Mouse (Mus musculus) lung, embryonic 15.5 days (tissue): ENCODE results near the gene Ccdc40. TPM values are rescaled to one million over a fixed set of nuclear protein-coding genes. Genes with fewer than 3 reads are reported as not detected.

Experiments
- ATAC-seq: fragments of 200-750 bp; cut with Nextera tagmentation; 2 replicates; pipeline ENCODE4 v1.8.0; 2017; ENCODE audit warnings: moderate number of reproducible peaks, borderline replicate concordance; ENCODE audit not compliant: low FRiP score, low TSS enrichment; ENCODE audit errors: extremely low read depth
- H3K27ac ChIP-seq: fragments of 300-500 bp; sonication (generic); 2 replicates; pipeline ENCODE4 v1.5.1; 2015; ENCODE audit warnings: moderate library complexity, mild to moderate bottlenecking, inconsistent platforms
- H3K27me3 ChIP-seq: fragments of 300-500 bp; sonication (generic); 2 replicates; pipeline ENCODE4 v1.6.1; 2015; ENCODE audit warnings: inconsistent platforms
- H3K36me3 ChIP-seq: fragments of 300-500 bp; sonication (generic); 2 replicates; pipeline ENCODE4 v1.6.1; 2015; ENCODE audit warnings: inconsistent platforms
- H3K4me1 ChIP-seq: fragments of 300-500 bp; sonication (generic); 2 replicates; pipeline ENCODE4 v1.6.1; 2015; ENCODE audit warnings: inconsistent platforms
- H3K4me2 ChIP-seq: fragments of 300-500 bp; sonication (generic); 2 replicates; pipeline ENCODE4 v1.6.1; 2015; ENCODE audit warnings: inconsistent platforms, mild to moderate bottlenecking, moderate library complexity
- H3K4me3 ChIP-seq: fragments of 300-500 bp; sonication (generic); 2 replicates; pipeline ENCODE4 v1.5.1; 2015; ENCODE audit warnings: mild to moderate bottlenecking, inconsistent platforms
- H3K9ac ChIP-seq: fragments of 300-500 bp; sonication (generic); 2 replicates; pipeline ENCODE4 v1.6.1; 2015; ENCODE audit warnings: inconsistent platforms
- H3K9me3 ChIP-seq: fragments of 300-500 bp; sonication (generic); 2 replicates; pipeline ENCODE4 v1.6.1; 2016; ENCODE audit warnings: inconsistent platforms
- WGBS: fragments of 180-500 bp; shearing (Covaris S2); methylation state at CpG from one replicate; pipeline ENCODE4 v1.1.7; 2015; 5-methylcytosine and 5-hydroxymethylcytosine counted together
- polyA plus RNA-seq: library from polyadenylated mRNA; unstranded; fragments of >200 nt; fragmentation: Nextera tagmentation; extraction: Ambion mirVana; gene quantifications from 2 replicates; pipeline ENCODE4 v1.2.1, GENCODE M21; 2015

The Ccdc40 gene
- polyA plus RNA-seq: 4.9 and 5.7 TPM in 2 replicates

DNA sequence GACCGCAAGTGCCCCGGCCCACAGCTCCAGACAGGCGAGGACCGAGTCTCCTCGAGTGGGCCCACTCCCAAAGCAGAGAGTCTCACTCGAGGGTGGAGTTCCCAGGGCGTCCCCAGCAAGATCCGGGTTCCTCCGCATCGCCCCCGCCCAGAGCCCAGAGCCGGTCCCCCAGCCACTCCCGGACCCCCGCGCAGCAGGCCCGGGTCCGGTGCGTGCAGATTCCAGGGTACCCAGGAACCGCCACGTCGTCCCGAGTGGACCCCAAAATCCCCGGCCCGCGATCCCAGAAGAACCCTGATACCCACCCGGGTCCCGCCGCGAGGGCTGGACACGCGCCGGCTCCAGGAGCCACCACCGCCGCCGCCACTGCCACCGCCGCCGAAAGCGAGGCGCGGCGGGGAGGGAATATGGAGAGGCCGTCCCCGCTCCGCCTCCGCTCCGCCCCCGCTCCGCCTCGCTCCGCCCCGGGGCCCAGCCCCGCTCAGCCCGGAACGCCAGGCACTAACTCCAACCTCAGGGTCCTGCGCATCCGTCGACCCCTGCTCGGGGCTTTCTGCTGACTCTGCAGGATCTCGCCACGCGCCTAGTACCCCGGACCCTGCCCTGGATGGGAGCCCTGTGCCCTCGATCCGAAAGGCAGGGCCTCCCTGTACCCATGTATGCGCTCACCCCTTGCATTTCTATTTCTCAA lies at the start of gene Ccdc40, which contains the start of gene Tbc1d16:
Ccdc40 (plus strand) TSS at position 482 of the 691 bp plus-strand sequence.
Tbc1d16 (minus strand) TSS at position 409 of the 691 bp plus-strand sequence.
- Histone ChIP-seq H3K4me2 (peak within 1 kb of the TSS; percentile 88), H3K9me3 (no peaks in the 10 kb centered on the region), H3K27me3 (peaks cover 17% of the 10 kb centered on the region), H3K27ac (peak within 1 kb of the TSS; percentile 65), H3K36me3 (no peaks in the 10 kb centered on the region), H3K9ac (peak within 1 kb of the TSS; percentile 89), H3K4me1 (peaks cover 47% of the 10 kb centered on the region), H3K4me3 (peak within 1 kb of the TSS; percentile 91)
- WGBS: under 1% methylated on average over 54 of the region's 66 CpGs
- ATAC-seq: peak; percentile 88

- ATAC-seq: no peak
- no peak overlapping the region for H3K4me2 ChIP-seq
- H3K4me1 ChIP-seq: peaks cover 17% of the 10 kb centered on the region; the same call in 1 of the 2 replicates
- WGBS: 83% methylated on average over 14 of the region's 14 CpGs
- no peaks in the 10 kb centered on the region for H3K9me3 ChIP-seq
- no peaks in the 10 kb centered on the region for H3K27me3 ChIP-seq
- H3K36me3 ChIP-seq: no peaks in the 10 kb centered on the region
- H3K27ac ChIP-seq: no peak overlapping the region
- H3K9ac ChIP-seq: no peak overlapping the region
- no peak overlapping the region for H3K4me3 ChIP-seq
Observed at GRCm38 (mm10) chr11:119180824-119181582, 47.4 kb upstream of the Ccdc40 start.

GRCm38 (mm10) chr11:119181861-119182395 lies 46.4 kb upstream of the Ccdc40 start:
- Histone ChIP-seq H3K27ac (no peak overlapping the region), H3K36me3 (no peaks in the 10 kb centered on the region), H3K4me2 (no peak overlapping the region), H3K4me1 (peaks cover 22% of the 10 kb centered on the region), H3K27me3 (no peaks in the 10 kb centered on the region), H3K4me3 (no peak overlapping the region), H3K9ac (no peak overlapping the region), H3K9me3 (no peaks in the 10 kb centered on the region)
- no peak for ATAC-seq
- WGBS: 81% methylated on average over 12 of the region's 12 CpGs

DNA sequence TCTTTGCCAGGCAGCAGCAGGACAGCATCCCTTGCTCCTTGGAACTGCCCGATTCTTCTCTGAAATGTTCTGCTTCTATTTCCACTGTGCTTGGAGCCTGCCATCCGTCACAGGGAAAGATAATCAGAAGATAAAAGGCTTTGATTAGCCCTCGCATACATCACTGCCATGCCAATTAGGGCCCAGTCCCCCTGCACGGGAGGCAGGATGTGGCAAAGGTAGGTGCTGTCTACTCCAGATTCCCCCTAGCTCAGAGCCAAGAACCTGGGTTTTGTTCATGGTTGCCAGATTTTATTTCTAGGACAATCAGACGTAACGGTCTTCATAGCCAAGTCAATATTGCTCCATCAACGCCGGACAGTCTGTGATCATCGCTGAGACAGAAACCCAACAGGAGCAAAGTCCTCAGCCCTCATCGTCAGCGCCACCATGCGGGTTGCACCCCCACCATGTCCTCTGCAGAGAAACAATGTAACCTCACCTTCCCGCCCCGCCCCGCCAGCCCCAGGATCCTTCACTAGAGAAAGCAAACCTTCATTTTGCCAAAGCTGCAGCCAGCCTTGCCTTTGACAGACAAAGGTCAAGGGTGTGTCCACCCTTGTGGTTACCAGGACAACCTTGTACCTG lies 44.6 kb upstream of the Ccdc40 start:
- no peak overlapping the region for H3K27ac ChIP-seq
- H3K4me3 ChIP-seq: no peak overlapping the region
- no peak overlapping the region for H3K9ac ChIP-seq
- H3K4me1 ChIP-seq: peaks cover 41% of the 10 kb centered on the region
- no peaks in the 10 kb centered on the region for H3K36me3 ChIP-seq
- H3K4me2 ChIP-seq: no peak overlapping the region
- H3K9me3 ChIP-seq: no peaks in the 10 kb centered on the region
- H3K27me3 ChIP-seq: no peaks in the 10 kb centered on the region
- WGBS: 71% methylated on average over 15 of the region's 15 CpGs
- no peak for ATAC-seq

GRCm38 (mm10) chr11:119186381-119186780 lies 42.0 kb upstream of the Ccdc40 start:
- ATAC-seq: no peak

DNA sequence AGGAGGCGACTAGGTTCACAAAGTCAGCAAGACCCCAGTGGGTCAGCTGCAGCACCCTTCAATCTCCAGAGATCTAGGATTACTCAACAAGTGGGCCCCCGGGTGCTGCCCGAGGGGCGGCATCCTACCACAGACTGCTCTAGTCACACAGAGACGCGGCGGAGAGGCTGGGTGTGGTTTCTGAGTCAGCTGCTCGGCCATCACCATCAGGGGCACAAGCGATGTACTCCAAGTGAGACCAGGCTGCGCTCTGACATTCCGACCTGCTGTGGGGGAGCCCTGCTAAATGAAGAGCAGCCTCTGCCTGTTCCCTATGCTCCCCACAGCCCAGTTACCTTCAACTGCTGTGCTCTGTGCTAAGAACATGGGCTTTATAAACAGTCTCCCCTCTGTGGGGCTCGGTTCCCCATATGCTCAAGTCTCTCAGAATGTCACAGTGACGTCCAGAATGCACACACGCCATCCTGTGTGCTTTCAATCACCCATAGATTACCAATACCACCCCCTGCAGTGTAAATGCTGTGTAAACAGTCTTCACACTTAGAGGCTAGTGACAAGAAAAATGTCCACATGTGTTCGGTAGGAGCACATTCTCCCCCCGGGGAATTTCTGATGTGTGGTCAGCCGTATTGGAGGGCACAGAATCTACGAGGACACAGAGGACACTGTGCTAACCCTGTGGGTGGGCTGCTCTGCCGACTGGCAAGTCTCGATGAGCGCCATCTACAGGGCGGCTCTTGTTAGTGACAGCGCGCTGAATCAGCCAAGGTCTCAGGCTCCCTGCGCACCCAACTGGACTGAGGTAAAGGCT lies 41.2 kb upstream of the Ccdc40 start:
- Histone ChIP-seq H3K27me3 (no peaks in the 10 kb centered on the region), H3K36me3 (no peaks in the 10 kb centered on the region), H3K9me3 (no peaks in the 10 kb centered on the region), H3K9ac (no peak overlapping the region), H3K4me2 (no peak overlapping the region), H3K4me3 (no peak overlapping the region), H3K4me1 (peaks cover 53% of the 10 kb centered on the region), H3K27ac (no peak overlapping the region)
- peak; percentile 43; the same call in 1 of the 2 replicates for ATAC-seq
- WGBS: 43% methylated on average over 25 of the region's 25 CpGs

More at GRCm38 (mm10) chr11:119186381-119186780, 42.0 kb upstream of the Ccdc40 start:
- Histone ChIP-seq H3K27me3 (no peaks in the 10 kb centered on the region), H3K9ac (no peak overlapping the region), H3K4me2 (no peak overlapping the region), H3K9me3 (no peaks in the 10 kb centered on the region), H3K36me3 (no peaks in the 10 kb centered on the region), H3K27ac (no peak overlapping the region), H3K4me3 (no peak overlapping the region), H3K4me1 (peaks cover 51% of the 10 kb centered on the region)
- 53% methylated on average over 3 of the region's 3 CpGs for WGBS

GRCm38 (mm10) chr11:119187800-119188197 lies 40.6 kb upstream of the Ccdc40 start:
- H3K27me3 ChIP-seq: no peaks in the 10 kb centered on the region
- no peak for ATAC-seq
- H3K9me3 ChIP-seq: no peaks in the 10 kb centered on the region
- no peaks in the 10 kb centered on the region for H3K36me3 ChIP-seq
- no peak overlapping the region for H3K9ac ChIP-seq
- peaks cover 56% of the 10 kb centered on the region for H3K4me1 ChIP-seq
- no peak overlapping the region for H3K4me3 ChIP-seq
- H3K4me2 ChIP-seq: no peak overlapping the region
- H3K27ac ChIP-seq: no peak overlapping the region
- WGBS: 51% methylated on average over 10 of the region's 10 CpGs

GRCm38 (mm10) chr11:119188389-119188788 lies 40.0 kb upstream of the Ccdc40 start:
- Histone ChIP-seq H3K9ac (no peak overlapping the region), H3K27ac (no peak overlapping the region), H3K36me3 (no peaks in the 10 kb centered on the region), H3K27me3 (no peaks in the 10 kb centered on the region), H3K4me3 (no peak overlapping the region), H3K4me1 (peaks cover 51% of the 10 kb centered on the region), H3K9me3 (no peaks in the 10 kb centered on the region), H3K4me2 (no peak overlapping the region)
- ATAC-seq: no peak
- 23% methylated on average over 6 of the region's 6 CpGs for WGBS

DNA sequence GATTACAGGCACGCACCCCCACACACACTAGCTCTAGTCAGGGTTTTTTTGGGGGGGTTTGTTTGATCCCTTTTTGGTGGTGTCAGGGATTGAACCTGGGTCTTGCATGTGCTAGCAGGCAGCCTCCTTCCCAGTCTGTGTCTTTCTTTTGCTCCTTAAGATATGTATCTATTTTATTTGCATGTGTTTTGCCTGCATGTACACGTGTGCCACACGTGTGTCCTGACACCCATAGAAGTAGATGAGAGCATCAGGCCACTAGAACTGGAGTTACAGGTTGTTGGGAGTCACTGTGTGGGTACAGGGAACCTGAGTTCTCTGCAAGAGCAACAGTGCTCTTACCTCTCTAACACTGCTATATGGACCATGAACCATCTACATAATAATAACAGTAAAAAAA lies 39.1 kb upstream of the Ccdc40 start:
- no peak overlapping the region for H3K4me3 ChIP-seq
- no peak overlapping the region for H3K4me2 ChIP-seq
- ATAC-seq: no peak
- no peaks in the 10 kb centered on the region for H3K9me3 ChIP-seq
- H3K4me1 ChIP-seq: peaks cover 47% of the 10 kb centered on the region
- 91% methylated on average over 3 of the region's 3 CpGs for WGBS
- H3K9ac ChIP-seq: no peak overlapping the region
- H3K27me3 ChIP-seq: no peaks in the 10 kb centered on the region
- H3K27ac ChIP-seq: no peak overlapping the region
- H3K36me3 ChIP-seq: no peaks in the 10 kb centered on the region

- Histone ChIP-seq H3K9ac (no peak overlapping the region), H3K27ac (no peak overlapping the region), H3K4me2 (no peak overlapping the region), H3K9me3 (no peaks in the 10 kb centered on the region), H3K27me3 (no peaks in the 10 kb centered on the region), H3K4me3 (no peak overlapping the region), H3K36me3 (no peaks in the 10 kb centered on the region), H3K4me1 (peaks cover 39% of the 10 kb centered on the region)
- WGBS: 20% methylated on average over 11 of the region's 11 CpGs
- ATAC-seq: peak; percentile 67; the same call in 1 of the 2 replicates
Observed at GRCm38 (mm10) chr11:119190498-119190897, 37.9 kb upstream of the Ccdc40 start.

DNA sequence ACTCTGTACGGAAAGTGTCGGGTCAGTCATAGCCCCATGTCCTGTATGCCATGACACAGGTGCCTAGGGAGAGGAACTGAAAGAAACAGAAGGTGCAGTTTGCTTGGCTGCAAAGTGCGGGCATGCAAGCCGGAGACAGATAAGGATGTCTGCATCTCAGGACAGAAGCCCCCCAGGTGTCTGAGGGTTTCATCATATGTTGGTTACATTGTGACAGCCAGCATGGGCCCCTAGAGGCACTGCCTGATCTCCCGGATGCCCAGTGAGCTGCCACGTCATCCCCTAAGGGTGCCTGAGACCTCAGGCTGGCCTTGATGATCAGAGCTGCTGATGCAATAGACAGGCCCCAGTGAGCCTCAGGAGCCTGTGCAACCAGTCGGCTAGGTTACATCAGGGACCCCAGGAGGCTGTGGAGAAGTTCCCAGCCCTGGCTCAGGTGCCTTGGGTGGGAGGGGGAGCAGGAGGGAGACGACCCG lies 36.7 kb upstream of the Ccdc40 start:
- Histone ChIP-seq H3K9ac (no peak overlapping the region), H3K27ac (no peak overlapping the region), H3K4me1 (peaks cover 37% of the 10 kb centered on the region), H3K9me3 (no peaks in the 10 kb centered on the region), H3K27me3 (no peaks in the 10 kb centered on the region), H3K4me3 (no peak overlapping the region), H3K36me3 (no peaks in the 10 kb centered on the region), H3K4me2 (no peak overlapping the region)
- WGBS: 70% methylated on average over 9 of the region's 9 CpGs
- no peak for ATAC-seq
